ENCODE assay signal across 21 mouse cellular contexts in genomic region chr3:84288931-84289330, GRCm38 (mm10). TPM values are rescaled to one million over a fixed set of nuclear protein-coding genes. Genes with fewer than 3 reads are reported as not detected.
DNase-seq lines count a peak whose midpoint lies in the region; TF ChIP-seq lines count a peak whose summit lies in the region.
"Had no signal": no experiment of that assay in that cellular context is flagged by ENCODE, and none has a peak within 500 bp of the region (broad histone marks: within the 10 kb centered on the region; RNA-seq: fewer than 3 reads in every experiment).

No protein-coding gene starts in this region.

- intact Hi-C loops in left cerebral cortex, adult 2 months (cut with DNase I), result no loop called here

- DNase-seq in cerebellum, adult 11-12 months, result peak; percentile 23
- DNase-seq in cerebellum, postnatal 14 days, result no peak
- DNase-seq in layer of hippocampus, adult 11-12 months (ENCODE audit: low spot score), result peak; percentile 76
- no peak for DNase-seq in layer of hippocampus, postnatal 14 days (ENCODE audit: low spot score in 2 of 2)
- DNase-seq in left cerebral cortex, adult 11 months (ENCODE audit: low spot score), result peak; percentile 67
- DNase-seq in left cerebral cortex, adult 2 months (ENCODE audit: extremely low spot score in 1 of 2, low spot score in 2 of 2), result no peak
- DNase-seq in gastrocnemius, adult 18-20 months (ENCODE audit: low spot score), result no peak
- DNase-seq: adrenal gland, adult 8-10 months; adrenal gland, postnatal 36 days; B cell, adult 2 months; cerebellum, adult 11 months; cerebellum, adult 9-10 months; embryo, embryonic 11 days; gastrocnemius, postnatal 36 days; heart, adult 11 months; heart, postnatal 36 days had no signal

- H3K27ac ChIP-seq in left cerebral cortex, adult 2 months, result no peak overlapping the region
- H3K27ac ChIP-seq: embryonic facial prominence, embryonic 15.5 days; forebrain, embryonic 10.5 days; heart, embryonic 13.5 days; hindbrain, embryonic 15.5 days had no signal

- no peak overlapping the region for H3K4me3 ChIP-seq in left cerebral cortex, adult 2 months
- H3K4me3 ChIP-seq: embryonic facial prominence, embryonic 15.5 days; erythroblast, embryonic 14.5 days; forebrain, embryonic 10.5 days; heart, embryonic 13.5 days; hindbrain, embryonic 15.5 days had no signal

- TF ChIP-seq CTCF in left cerebral cortex, adult 2 months (IDR thresholded peaks at IDR 0.05), result no peak

RNA-seq across cellular contexts. Expression of gene Trim2, which starts 17.7 kb away (rescaled TPM):
- total RNA-seq in layer of hippocampus, postnatal 14 days (2021), result 100 to 1,000 TPM; 329 to 334 TPM
- total RNA-seq in left cerebral cortex, adult 2 months (2021), result 100 to 1,000 TPM; 246 to 280 TPM
- total RNA-seq in gastrocnemius, adult 18-20 months (2021), result 1 to 10 TPM; 1.4 to 1.8 TPM

Comparison
In these comparisons a context has a peak if more than half of its experiments do, and no peak if none do; other contexts are left out.
1. DNase-seq: peak in cerebellum, adult 11-12 months (single experiment), layer of hippocampus, adult 11-12 months (single experiment) and left cerebral cortex, adult 11 months (single experiment); none in cerebellum, postnatal 14 days (0 of 2), layer of hippocampus, postnatal 14 days (0 of 2), left cerebral cortex, adult 2 months (0 of 2) and gastrocnemius, adult 18-20 months (single experiment).
2. RNA of gene Trim2, which starts 17.7 kb away (total RNA-seq): 329 to 334 TPM in layer of hippocampus, postnatal 14 days and 246 to 280 TPM in left cerebral cortex, adult 2 months; 1.4 to 1.8 TPM in gastrocnemius, adult 18-20 months; every median in the first group is over 10 times any median in the second.